Mouse (Mus musculus): ENCODE measurements around the gene Sbk3.
"Not testable (repeated sequence)": the region's sequence is repeated elsewhere in the genome, so short reads cannot be mapped to it uniquely, and the experiment has no call there.

Gene Sbk3

DNA sequence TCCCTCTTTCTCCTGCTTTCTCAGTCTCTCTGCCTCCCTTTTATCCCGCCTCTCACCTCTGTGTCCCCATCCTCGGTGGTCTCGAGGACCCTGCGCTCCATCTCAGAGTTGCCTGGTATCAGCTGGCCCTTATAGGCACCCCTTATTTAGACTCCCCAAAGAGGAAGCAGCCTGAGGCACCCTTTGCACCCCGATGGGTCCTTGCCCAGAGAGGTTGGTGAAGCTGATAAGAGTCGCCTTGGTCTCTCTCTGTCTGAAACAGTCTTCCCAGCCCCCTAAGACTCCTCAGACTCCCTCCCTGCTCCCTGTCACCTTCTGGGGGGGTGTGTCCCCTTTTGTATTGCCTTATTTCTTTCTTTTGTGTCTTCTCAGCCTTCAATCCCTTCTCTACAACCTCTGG, at the start of gene Sbk3:
Gene Sbk3, minus strand, starts transcription at position 101 of the 400 bp plus-strand sequence.
- DNase-seq (ENCODE audit: low spot score in 2 of 2) = no peak

DNA sequence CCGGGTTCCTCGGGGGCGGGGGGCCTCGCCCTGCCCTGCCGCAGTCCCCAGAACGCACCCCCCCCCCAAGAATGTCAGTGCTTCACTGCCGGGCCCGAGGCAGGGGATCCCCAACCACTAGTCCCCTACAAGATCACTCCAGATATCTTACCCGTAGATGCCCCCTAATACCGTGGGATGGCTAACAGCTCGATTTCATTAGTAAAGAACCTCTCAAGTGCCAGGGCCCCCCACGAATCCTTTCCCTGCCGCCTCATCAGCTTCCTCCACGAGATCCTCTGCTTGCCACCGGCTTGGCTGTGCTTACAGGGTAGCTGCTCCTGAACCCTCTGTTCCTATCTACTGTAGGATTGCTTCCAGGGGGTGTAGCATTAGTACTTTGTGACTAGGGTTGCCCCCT, 49.7 kb upstream of the Sbk3 start:
- DNase-seq (ENCODE audit: low spot score in 2 of 2) = no peak

GRCm38 (mm10) chr7:5020000-5020681, 49.2 kb upstream of the Sbk3 start, which contains the start of the genes Zfp865 and Ccdc106:
TSS of gene Zfp865 (plus strand) at chr7:5020376.
TSS of gene Ccdc106 (plus strand) at chr7:5020553.
- DNase-seq (ENCODE audit: low spot score in 2 of 2) = peak; percentile 99

DNA sequence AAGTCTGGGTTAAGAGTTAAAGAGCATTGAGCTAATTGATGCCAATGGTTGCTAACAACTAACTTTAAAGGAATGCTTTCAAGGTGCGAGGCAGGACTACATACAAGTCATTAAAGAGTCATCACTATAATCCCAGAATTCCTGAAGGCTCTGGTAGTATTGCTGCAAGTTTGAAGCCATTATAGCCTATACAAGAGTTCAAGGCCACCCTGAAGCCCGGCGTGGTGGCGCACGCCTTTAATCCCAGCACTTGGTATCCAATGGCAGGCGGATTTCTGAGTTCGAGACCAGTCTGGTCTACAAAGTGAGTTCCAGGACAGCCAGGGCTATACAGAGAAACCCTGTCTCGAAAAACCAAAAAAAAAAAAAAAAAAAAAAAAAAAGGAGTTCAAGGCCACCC, 48.6 kb upstream of the Sbk3 start:
- DNase-seq (ENCODE audit: low spot score in 2 of 2) = not testable (repeated sequence)

GRCm38 (mm10) chr7:5017931-5018330, 47.0 kb upstream of the Sbk3 start:
- DNase-seq (ENCODE audit: low spot score in 2 of 2) = no peak

DNA sequence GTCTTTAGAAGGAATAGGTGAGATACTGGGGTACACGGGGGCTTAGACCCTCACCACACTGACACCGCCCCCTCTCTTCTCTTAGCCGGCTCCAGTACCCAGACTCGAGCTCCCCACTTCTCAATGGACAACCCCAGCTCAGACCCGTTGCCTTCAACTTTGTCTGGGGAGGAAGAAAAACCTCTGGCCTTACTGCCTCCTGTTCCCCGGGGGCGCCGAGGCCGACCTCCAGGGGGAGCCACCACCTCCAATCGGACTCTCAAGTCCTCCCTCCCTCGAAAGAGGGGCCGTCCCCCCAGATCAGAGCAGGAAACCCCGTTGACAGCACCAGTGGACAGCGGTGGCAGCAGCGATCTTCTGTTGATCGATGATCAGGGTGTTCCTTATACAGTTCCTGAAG, 46.4 kb upstream of the Sbk3 start:
- peak in 1 of 2 experiments; percentile 38 for DNase-seq (ENCODE audit: low spot score in 2 of 2)

GRCm38 (mm10) chr7:5016920-5017319, 46.0 kb upstream of the Sbk3 start:
- no peak for DNase-seq (ENCODE audit: low spot score in 2 of 2)

DNA sequence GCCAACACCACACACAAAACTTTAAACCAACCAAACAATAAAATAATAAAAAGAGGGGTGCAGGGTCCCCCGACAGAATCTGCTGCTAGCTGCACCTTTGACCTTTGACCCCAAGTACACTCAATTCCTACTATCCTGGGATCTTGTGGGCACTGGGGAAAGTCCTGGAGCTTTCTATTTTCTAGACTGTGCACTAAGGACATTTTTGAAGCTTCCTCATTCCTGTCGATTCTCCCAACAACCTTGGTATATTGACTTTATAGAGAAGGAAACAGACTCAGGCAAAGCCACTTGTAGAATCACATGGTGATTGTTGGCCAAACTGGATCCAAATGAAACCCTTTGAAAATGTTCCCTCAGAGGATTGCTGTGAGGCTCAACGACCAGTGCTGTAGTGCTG, 45.1 kb upstream of the Sbk3 start:
- DNase-seq (ENCODE audit: low spot score in 2 of 2) = no peak

- DNase-seq (ENCODE audit: low spot score in 2 of 2) = peak; percentile 91 to 92
Observed at GRCm38 (mm10) chr7:5015118-5016001, 44.4 kb upstream of the Sbk3 start, which contains the start of gene Gm44973. TSS of gene Gm44973 (plus strand) at chr7:5015496.

DNA sequence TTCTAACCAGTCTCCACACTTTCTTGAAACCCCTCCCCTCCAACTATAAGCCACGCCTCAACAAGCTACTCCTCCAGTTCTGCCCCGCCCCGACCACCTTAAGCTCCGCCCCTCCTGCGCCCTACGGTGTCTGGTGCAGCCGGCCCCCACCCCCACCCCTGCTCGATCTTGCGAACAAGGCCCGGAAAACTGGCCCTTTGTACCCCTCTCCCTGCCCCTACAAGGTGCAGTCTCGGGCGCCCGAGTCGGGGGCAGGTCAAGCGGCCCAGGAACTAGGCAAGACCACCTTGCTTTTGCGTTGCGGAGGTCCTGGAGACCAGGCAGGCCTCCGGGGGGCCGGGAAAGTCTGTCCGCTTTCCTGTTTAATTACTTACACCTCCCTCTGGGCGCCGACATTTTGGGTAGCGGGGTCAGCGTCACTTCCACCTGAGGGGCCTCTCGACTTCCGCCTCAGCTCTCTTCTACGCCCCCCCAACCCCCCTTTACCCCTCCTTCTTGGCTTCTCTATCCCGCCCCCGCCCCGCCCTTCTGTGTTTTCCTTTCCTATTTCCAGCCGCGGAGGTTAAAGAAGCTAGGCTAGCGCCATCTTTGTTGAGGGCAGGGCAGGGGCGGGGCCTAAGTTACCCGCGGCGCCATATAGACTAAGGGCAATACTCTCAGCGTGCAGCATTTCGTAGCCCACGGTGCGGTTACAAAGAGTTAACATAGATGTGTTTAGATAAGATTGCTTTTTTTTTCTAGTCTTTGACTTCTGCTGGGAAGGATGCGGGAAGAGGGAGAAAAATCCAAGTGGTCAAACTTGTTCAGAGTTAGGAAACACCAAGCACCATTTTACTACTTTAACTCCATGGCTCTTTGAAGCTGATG, 43.5 kb upstream of the Sbk3 start, which contains the start of the genes Zfp524 and Fiz1:
Gene Zfp524, plus strand, starts transcription at position 165 of the 867 bp plus-strand sequence.
Gene Fiz1, minus strand, starts transcription at position 447 of the 867 bp plus-strand sequence.
- peak; percentile 95 to 96 for DNase-seq (ENCODE audit: low spot score in 2 of 2)

- DNase-seq (ENCODE audit: low spot score in 2 of 2) = no peak
Observed at GRCm38 (mm10) chr7:5012681-5013513, 41.9 kb upstream of the Sbk3 start.

DNA sequence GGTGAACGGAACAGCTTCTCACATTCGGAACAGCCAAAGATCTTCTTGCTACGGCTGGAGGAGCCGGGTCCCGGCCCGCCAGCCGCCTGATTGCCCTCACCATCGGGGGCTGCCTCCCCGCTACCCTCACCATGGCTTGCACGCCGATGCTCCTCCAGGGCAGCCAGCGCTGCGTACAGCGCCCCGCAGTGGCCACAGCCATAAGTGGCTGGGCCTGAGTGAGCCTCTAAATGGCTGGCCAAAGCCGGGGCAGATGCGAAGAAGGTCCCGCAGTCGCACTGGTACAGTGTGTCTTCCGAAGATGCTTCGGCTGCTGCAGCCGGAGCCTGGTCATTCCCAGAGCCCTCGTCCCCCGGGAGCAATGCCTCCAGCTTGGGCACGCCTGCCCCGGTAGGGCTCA, 37.3 kb upstream of the Sbk3 start:
- no peak for DNase-seq (ENCODE audit: low spot score in 2 of 2)

DNA sequence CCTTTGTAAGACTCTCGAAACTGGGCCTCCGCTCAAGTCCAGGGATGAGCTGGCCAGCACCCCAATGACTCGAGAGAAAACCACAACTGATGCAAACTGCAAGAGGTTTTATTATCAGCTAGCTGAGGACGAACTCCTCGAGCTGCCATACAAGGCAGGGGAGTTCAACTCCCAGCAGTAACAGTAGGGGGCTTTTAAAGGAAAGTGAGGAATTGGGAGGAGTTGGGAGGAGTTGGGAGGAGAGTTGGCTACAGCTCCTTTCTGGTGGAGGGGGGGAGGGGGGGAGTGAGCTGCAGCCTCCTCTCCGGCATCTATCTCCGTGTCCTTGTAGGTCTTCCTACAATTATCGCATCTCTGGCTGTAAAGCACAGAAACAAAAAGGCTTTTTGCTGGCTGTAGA, 31.9 kb upstream of the Sbk3 start:
- DNase-seq (ENCODE audit: low spot score in 2 of 2) = not testable (repeated sequence)

GRCm38 (mm10) chr7:4999876-5000275, 28.9 kb upstream of the Sbk3 start:
- peak in 1 of 2 experiments; percentile 28 for DNase-seq (ENCODE audit: low spot score in 2 of 2)

GRCm38 (mm10) chr7:4996934-4997333, 26.0 kb upstream of the Sbk3 start:
- DNase-seq (ENCODE audit: low spot score in 2 of 2) = no peak

- peak; percentile 76 to 81 for DNase-seq (ENCODE audit: low spot score in 2 of 2)
Observed at GRCm38 (mm10) chr7:4996003-4996895, 25.3 kb upstream of the Sbk3 start, which contains the start of gene Zfp579. TSS of gene Zfp579 (minus strand) at chr7:4996158.

DNA sequence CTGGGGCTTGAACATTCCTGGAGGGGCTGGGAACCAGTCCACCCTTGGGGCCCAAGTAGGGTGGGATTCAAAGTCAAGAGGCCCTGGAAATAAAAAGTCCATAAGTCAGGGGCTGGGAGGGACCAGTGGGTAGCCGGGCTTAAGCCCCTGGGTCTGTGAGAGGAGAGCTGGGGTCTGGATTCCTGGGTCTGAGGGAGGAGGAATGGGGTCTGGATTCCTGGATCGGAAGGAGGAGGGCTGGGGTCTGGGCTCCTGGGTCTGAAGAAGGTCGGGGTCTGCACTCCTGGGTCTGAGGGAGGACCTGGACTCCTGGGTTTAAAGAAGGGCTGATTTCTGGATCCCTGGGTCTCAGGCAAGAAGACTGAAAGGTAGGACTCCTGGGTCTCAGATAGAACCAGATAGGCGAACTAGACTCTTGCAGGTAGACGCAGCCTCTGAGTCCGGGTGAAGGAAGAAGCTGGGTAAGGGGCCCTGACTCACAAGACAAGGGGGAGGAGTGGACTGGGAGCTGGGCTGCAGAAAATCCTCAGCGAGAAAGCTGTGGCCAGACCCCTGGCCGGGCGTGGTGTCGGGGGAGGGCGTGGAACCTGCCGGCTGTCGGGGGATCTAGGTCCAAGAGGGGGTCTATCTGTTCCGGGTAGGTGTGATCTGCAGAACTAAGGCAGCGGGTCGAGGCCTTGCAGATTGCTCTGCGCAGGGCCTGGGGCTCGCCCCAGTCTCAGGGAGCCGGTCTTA, 24.5 kb upstream of the Sbk3 start:
- DNase-seq (ENCODE audit: low spot score in 2 of 2) = no peak

DNA sequence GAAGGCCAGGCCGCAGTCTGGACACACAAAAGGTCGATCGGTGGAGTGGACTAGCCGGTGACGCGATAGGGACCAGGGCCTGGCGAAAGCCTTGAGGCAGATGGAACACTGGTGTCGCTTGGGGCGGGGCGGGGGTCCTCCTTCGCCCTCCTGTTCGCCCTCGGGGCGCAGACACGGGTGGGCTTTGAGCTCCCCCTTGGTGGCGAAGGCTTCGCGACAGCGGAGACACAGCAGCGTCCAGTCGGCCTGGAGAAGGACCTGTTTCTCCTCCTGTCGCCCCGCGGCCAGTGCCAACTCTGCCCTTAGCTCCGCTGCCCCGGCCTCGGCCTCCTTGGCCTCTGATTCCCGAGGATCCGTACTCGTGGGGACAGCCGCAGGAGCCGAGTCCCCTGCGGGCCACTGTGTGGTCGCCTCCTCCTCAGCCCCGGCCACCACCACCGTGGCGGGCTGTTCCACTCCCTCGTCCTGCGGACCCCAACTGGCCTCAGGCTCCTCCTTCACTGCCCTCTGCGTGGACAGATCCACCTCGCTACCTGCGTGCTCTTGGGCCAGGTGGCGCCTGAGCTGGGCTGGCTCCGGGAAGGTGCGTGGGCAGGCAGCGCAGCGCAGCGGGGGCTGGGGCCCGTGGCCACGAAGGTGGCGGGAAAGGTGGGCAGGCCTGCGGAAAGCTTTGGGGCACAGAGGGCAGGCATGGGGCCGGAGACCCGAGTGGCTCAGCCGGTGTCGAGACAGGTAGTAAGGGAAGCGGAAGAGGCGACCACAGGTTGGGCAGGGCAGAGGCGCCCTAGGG, 23.2 kb upstream of the Sbk3 start:
- DNase-seq (ENCODE audit: low spot score in 2 of 2) = no peak

Measured in natural killer cell, adult 2 months (primary cell).